Mouse (Mus musculus) liver, adult 2 months (tissue): ENCODE results near the gene 5730522E02Rik.

Experiments used
- CTCF ChIP-seq: fragments of 200-500 bp; IDR thresholded peaks from 2 replicates; pipeline ENCODE4 v1.5.1; 2011; ENCODE audit warnings: low read depth, low read length, control low read depth
- POLR2A ChIP-seq: fragments of 200-500 bp; IDR thresholded peaks from 2 replicates; pipeline ENCODE4 v1.6.1; 2011; ENCODE audit warnings: low read length, control low read depth; ENCODE audit not compliant: insufficient read depth; ENCODE audit errors: extremely low read depth

DNA sequence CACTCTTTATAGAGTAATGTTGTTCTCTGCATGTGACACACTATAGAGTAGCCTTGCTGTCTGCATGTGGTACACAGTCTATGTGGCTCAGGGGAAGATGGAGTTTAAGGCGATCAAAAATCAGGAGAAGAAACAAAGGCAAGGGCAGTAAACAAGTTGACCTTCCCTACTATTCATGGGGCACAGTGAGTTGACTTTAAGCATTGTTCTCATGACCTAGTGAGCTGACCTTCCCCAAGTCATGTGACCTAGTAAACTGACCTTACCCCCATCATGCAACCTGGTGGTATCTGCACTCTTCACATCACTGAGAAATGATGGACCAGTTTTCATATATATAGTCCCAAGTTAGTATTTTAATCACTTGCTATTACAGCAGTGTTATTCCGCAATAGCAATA lies 40.0 kb downstream of the 5730522E02Rik start:
- no peak for TF ChIP-seq POLR2A
- no peak for TF ChIP-seq CTCF
